Mouse (Mus musculus): ENCODE measurements around the gene Gfral.

Gene Gfral

DNA sequence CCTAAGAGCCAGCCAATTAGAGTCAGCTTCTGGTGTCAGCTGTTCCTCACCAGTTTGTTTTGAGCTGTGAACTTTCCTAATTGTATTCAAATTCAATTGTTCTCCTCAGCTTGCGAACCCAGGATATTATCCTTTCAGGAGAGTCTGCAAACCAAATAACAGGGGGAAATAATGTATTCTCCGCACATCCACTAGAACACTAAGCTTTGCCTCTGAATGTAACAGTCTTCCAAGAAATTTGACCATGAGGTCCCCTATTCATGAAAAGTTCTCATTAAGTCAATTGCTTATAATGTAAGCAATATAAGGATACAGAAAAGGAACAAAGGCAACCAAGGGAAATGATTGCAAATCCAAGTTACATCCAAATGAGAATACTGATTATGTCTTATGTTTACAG is at the start of gene Gfral:
TSS of gene Gfral (minus strand) at position 101 of the 400 bp plus-strand sequence.
- no peak for DNase-seq

DNA sequence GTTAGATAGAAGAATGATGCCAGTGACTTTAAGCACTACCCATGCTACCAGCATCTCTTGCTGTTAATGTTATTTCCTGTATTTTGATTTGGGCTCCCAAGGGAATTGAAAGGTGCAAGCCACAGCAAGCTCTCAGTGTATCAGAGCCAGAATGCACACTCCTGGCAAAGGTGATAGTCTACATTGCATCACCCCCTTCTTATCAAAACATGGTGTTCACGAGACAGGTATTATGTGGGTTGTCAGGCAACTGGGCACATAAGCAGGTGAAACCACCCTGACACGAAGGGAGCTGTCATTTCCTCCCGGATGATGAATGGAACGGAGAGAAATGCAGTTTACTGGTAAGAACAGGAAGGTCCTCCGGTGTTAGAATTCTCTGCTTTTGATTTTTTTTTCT is 44.3 kb upstream of the Gfral start:
- no peak for DNase-seq

DNA sequence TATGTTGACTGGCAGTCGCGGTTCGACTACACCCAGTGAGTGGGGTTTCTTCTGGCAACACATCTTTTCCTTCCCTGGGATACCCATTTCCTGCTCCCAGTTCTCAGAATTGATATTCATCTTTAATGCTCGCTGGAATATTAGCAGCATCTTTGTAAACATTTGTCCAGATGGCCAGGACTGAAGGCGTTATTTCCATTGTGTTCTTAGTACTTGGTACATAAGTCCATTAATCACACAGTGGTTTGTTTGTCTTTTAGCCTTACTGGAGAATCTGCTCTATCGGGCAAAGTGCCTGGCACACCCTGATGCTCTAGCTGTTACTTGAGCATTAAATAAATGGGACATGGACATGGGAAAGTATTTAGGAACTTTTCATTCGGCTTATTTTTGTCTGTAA is 39.1 kb upstream of the Gfral start:
- peak; percentile 10 for DNase-seq

DNA sequence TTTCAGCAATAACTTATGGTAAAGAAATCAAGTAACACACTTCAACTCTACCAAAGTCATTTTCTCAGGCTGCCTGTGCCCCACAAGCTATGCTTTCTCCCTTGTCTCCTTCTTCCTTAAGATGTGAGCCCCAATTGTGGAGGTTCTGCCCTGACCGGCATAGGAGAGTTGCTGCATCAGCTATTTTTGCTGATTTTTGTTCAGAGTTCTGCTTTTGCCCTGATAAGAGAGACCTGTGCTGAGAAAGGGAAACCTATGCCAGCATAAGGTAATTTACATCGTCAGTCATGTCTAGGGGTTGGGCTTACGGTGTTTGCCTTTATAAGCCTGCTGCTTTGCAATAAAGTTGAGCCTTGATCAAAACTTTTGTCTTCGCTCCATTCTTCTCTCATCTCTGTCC is 38.7 kb upstream of the Gfral start:
- DNase-seq, result no peak

DNA sequence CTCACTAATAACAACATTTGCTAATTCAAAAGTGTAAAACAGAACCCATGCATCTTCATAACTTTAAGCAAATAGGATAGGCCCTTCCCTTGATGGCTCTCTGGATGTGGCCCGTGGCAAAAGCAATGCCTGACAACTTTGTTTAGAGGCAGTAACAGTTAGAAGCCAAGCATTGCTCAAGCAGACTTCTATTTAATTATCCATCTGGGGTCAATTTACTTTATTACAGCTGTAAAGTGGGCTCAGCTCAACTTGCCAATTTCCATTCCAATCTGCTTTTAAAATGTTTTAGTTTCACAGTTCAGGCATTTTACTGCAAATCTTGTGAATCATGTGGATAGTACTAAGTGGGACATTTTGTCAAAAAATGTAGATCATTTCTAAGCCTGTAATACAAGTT is 28.9 kb upstream of the Gfral start:
- no peak for DNase-seq

DNA sequence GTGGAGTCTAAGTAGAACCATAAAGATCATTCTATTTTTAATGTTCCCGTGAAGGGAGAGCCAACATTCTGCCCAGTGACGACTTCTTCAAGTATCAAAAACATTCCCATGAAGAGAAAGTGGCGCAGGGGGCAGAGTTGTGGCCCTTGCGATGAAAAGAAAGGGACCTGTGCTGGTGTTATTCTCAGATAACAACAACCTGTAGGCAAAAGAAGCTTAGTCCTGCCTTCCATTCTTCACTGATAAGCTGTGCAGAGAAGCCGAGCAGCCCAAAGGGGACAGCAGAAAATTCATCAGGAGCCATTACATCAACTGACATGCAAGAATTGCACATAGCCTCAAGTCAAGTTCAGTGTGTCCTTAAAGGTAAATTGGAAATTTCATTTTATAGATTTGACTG is 24.5 kb upstream of the Gfral start:
- DNase-seq, result no peak

DNA sequence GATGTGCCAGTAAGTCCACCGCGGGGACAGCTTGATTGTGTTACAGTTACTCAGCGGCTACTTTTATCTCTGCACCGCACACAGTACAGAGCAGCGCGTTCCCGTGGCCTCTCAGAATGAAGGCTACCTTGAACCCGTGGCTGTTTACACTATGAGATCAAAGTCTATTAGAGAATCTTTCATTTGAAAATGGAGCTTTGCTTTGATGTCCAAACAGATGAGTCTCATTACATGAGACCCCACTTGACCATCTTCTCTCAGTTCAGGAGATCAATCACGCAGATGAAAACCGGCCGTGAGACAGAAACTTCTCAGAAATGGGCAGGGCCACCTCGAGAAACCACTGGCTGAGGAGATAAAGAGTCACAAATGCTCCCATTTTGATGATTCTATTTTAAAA is 23.8 kb upstream of the Gfral start:
- DNase-seq, result no peak

DNA sequence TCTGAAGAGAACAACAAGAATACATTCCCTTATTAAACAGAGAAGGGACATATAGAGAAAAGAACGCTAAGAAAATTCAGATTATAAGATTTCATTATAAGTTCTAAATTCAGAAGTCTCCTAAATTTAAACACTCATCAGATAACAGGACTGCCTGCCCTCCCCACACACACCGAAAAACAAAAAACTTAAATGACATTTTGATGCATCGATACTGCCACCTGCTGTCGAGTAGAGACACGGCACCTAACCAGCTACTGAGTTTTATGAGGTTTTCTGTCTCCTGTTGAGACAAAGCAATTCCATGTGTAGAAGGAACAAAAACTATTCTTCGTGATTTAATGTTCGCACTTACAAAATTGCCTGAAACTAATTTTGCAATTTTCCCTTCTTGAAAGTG is 23.2 kb upstream of the Gfral start:
- peak; percentile 77 for DNase-seq

DNA sequence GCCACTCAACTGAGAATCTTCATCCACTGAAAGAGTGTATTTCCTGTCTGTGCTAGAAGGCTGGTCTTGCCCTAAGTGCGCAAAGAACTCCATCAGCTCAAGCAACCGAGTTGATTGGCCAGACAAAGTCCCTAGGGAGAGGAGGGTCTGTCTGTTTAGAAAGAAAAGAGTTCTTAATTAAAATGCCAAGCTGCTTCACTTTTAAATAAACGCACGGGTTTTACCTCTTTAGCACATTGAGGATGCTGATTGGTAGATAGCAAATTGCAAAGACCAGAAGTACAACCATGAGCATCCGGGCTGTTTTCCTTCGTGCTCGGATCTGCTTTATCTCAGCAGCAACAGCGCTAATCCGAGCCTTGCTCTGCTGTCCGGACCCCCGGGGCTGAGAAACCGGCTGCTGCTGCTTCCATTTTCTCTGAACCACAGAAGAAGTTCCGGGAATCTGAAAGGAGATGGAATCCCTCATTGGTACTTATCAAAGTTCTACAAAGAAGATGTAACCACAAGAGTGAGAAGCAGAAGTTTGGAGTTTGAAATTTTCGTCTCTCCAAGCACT is 22.6 kb upstream of the Gfral start:
- DNase-seq, result peak; percentile 4

DNA sequence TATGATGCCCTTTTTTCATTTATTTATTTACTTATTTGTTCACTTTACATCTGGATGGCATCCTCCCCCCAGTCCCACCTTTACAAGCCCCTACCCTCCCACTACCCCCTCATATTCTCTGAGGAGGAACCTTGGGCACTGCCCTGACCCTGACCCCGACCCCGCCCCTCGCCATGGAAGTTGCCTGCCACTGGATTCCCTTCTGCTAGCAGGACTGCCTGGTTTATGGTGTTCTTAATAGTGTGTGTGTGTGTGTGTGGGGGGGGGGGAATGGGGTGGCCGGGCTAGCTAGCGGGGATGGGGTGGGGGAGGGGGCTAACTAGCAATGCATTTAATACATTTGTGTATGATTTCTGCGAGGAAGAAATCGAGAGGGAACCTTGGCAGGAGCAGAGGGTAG is 21.4 kb upstream of the Gfral start:
- no peak for DNase-seq

DNA sequence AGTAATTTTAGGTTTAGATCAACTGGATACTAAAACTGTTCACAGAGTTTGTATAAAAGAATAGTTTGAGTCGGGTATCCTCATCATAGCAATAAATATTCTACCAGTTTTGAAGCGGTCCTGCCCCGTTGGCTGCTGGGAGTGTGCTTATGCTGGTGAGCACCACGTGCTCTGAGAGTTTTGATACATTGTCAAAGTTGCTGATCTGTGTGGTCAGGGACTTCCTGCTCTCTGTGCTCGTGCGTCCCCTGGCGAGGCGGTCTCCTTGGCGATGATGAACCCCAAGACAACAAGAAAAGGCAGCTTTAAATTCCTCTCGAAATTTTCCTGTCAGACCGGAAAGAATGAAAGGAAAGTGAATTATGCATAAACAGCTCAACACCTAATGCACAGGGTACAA is 16.9 kb upstream of the Gfral start:
- no peak for DNase-seq

DNA sequence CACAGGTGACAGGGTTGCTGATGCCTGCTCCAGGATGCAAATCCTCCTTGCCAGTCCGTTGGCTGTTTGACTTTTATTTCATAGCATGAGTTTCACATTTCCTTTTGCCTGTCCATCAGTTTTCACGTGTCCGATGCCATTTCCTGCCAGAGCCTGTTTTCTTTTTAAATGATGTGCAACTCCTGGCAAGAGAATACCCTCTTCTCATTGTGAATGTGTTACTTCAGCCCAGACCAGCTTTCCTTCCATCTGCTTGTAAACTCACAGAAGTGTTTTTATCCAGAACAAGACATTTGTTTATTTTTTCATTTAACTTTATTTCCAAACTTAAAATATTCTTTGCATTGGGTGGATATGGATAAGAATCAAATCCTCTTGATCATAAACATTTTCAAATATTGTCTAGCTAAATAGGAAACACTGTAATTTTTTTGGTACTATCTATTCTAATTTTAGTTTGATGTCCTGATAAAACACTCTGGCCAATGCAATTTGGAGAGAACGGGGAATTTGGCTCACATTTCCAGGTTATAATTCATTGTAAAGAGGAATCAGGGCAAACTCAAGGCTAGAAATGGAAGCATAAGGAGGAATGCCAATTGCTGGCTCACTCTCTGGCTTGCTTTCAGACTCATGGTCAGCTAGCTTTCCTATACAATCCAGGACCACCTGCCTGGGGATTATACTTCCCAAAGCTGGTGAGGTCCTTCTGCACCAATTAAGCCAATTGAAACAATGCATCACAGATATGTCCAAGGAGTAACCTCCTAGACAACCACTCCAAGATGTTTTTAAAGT is 3.9 kb upstream of the Gfral start:
- peak; percentile 7 for DNase-seq

DNA sequence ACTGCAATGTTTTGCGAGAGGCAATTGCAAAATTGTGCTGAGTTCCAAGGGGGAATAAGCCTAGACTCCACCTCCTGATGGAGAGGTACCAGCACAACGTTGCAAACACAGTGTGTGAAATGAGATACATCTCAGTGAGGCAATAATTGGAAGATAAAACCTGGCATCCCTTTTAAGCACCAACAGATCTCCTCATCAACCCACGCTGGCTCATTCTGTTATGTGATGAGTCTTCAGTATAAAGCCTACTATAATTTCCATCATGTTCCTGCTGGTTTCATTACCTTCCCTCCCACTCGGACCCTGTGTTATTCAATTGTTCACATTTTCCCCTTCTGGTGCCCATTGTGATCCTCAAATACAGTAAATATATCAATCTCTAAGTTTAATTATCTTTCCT is 1.2 kb upstream of the Gfral start:
- DNase-seq, result no peak

DNA sequence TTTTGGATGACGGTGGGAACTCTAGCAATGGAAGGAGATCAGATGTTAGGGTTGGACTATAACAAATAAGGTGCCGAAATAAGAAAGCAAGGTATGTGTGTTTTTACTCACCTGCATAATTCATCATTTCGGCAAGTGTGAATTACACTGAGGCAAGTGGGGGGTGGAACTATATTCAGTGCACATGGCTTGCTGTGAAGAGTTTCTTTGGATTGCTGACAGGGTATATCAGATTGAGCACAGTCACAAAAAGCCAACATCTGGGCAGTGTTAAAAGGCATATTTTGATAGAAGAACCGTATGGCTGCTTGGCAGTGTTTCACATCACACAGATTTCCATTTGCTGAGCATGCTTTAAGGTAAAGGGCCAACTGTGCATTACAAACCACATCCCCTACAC is 16.5 kb downstream of the Gfral start:
- no peak for DNase-seq

DNA sequence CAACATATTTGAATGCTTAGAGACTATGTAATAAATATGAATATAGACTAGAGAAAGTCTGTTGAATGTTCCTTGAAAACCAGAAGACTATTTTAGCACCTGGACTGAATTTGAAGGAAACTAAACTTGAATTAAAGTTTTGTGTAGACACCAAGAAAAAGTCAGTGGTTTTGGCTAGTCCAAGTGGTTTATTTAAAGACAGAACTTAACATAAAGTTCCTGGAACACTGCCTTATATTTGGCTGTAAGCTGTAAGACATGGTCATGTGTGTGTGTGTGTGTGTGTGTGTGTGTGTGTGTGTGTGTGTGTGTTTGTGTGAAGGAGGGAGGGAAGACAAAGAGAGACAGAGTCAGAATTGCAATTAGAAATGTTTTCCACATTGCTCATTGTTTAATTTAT is 34.2 kb downstream of the Gfral start:
- no peak for DNase-seq

DNA sequence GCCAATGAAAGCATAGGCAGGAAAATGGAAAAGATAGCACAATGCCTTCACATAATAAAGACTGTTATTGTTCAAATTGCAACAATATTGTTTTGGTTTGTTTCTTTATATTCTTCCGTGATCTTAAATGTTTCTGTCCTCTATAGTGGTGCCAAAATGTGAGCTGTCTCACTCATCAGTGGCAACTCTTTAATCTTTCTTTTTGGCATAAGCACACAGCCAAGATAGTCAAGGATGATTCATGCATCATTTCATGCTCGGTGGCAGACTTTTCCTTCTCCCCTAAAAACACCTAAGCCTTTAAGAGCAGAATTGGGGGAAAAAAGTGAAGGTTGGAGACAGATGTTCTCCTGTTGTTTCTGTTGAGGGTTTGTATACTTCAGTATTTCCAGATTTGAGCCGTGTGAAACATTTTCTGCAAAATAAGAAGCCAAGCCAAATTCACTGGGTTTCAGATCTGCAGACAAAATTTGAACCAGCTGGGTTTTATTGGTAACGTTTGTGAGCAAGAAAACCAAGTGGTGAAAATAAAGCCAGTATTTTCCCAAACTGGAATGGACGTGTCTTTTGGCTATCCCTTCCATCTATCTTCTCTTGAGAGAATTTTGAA is 40.7 kb downstream of the Gfral start:
- no peak for DNase-seq

DNA sequence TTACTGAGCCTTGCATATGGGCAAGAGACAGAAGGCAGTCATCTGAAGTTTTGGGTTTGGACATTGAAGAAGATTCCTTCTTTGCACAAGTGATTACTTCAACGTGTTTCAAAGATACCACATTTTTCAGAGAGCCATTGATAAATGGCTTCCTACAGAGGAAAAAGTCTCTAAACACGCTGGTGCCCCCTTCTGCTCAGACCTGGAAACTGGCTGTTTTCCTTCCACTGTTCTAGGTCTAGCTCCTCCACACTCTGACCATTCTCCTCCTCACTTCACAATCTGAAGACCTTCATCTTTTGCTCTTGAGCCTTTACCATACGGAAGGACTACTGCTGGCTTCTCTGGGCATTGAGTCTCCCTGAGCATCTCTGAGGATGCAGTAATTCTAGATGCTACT is 45.1 kb downstream of the Gfral start:
- peak; percentile 53 for DNase-seq

DNA sequence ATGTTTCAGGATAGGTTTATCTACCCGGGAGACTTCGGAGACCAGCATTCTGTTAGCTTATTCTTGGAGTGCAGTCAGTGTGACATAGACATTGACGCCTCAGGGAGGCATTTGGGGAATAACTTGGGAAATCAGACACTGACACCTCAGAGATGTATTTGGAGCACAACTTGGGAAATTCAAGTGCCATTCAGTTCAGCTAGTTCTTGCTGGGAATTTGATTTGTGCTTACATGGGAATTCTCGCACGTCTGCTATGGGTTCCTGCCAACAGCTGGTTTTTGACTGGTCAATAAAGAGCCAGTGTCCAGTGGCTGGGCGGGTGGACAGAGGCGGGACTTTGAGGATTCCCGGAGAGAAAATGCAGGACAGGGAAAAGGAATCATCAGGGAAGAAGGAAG is 51.0 kb downstream of the Gfral start:
- peak; percentile 2 for DNase-seq

DNA sequence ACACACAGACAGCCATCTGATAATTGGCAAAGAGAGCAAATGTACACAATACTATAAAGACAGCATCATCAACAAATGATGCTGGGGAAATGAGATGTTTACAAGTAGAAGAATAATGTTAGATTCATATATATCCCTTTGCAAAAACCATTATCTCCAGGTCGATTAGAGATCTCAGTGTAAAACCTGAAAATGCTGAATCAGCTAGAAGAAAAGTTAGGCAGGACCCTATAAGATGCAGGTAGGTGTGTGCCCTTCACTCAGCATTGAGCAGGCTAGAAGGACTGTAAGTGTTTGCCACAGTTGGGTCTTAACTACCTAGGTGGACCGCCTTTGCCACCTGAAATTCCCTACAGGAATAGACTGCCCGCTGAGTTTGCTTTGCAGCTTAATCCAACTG is 67.9 kb downstream of the Gfral start:
- no peak for DNase-seq

DNA sequence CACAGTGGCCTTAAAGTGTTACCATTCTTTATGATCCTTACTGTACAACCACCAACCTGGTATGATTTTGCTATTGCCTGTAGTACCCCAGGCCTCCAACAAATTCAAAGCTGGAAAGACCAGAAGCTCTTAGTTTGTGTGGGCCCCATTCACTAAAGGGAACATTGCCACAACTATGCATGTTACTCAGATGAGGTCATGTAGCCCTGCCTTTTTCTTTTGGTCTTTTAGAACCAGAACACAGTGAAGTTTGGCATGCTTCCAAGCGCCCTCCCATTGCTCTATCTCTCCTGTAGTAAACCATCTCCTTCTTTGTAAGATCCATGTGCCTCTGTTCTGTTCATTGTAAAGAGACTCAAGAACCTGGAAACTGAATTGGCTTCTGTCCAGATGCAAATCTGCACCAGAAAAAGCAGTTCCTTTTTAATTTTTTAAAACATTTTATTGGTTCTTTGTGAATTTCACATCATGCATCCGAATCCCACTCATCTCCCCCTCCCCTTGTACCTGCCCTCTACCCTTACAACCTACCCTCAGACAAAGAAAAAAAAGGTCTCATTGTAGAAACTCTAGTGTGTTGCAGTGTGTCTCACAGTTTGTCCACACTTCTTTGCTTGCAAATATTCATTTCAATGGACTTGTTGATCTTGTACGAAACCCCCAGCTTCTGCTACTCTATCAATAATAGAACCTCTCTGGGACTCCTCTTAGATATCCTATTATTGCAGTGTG is 74.9 kb downstream of the Gfral start:
- no peak for DNase-seq

DNA sequence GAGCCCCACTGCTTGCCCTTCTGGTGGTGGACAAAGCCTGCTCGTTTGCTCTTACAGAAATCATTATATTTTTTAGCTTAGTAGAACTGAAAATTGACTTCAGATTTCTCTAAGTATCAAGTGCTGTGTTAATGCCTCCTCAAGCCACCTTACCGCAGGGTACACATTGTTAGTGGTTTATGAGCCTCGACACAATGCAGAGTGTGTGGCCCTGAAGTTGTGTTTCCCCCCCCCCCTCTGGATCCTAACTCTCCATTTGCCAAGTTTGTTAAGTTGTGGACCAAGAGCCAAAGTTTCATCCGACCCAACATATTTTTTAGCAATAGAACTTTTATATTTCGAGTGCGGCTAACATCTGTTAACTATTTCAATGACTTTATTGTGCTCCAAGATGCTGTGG is 79.4 kb downstream of the Gfral start:
- DNase-seq, result no peak

DNA sequence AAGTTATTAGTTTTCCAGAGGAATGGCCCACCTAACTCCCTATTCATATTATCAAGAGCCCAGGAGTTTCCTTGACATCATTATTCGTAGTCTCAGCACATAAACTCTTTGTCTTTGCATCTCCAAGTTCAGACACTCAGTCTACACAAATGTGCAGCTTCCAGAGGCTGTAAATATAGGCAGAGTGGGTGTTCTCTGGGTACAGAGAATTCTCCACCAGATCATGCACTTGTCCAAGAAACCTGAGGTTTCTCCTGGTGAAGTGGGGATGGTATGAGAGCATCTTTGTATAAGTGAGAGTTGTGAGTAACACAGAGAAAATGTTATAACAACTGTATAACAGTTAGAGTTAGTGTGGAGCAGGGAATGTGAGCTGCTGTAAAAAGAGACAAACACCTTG is 84.1 kb downstream of the Gfral start:
- no peak for DNase-seq

DNA sequence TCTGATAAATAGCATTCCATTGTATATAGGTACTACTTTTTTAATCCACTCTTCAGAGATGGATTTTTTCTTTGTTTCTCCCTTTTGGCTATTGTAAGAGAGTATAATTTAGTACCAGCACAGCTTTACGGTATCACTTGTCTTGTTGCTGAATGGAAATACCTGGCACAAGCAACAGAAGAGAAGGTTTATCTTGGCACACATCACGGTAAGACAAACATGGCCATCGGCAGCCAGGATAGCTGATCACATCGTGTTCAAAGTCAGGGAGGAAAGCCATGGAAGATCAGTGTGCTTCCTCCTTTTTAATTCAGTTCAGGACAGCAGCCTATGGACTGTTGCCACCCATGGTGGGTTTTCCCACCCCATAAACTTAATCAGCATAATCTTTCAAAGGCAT is 89.2 kb downstream of the Gfral start:
- no peak for DNase-seq

DNA sequence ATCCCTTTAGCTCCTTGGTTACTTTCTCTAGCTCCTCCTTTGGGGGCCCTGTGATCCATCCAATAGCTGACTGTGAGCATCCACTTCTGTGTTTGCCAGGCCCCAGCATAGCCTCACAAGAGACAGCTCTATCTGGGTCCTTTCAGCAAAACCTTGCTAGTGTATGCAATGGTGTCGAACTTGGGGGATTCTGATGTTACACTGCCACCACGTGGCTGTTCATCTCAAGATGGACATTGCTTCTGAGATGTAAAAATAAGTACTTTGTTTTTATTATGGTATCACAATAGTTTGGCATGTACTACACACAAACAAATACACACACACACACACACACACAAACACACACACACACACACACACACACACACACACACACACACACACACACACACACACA is 90.6 kb downstream of the Gfral start:
- DNase-seq, result peak; percentile 85
